Mouse (Mus musculus): ENCODE data around the gene Ralgds.

- TF ChIP-seq CTCF (IDR thresholded peaks at IDR 0.05; ENCODE audit: insufficient read depth, low read depth, low read length) (no peak), POLR2A (IDR thresholded peaks at IDR 0.05; ENCODE audit: insufficient read depth, low read depth, low read length) (no peak)
Observed at GRCm38 (mm10) chr2:28496671-28497070, 16.3 kb upstream of the Ralgds start, which contains the start of gene Gbgt1.
